Mouse (Mus musculus) lung, embryonic 15.5 days (tissue): ENCODE data around the gene Eml6. TPM values are rescaled to one million over a fixed set of nuclear protein-coding genes. Genes with fewer than 3 reads are reported as not detected.
"Not testable (repeated sequence)": the region's sequence is repeated elsewhere in the genome, so short reads cannot be mapped to it uniquely, and the experiment has no call there.

Source experiments
- ATAC-seq: fragments of 200-750 bp; cut with Nextera tagmentation; 2 replicates; pipeline ENCODE4 v1.8.0; 2017; ENCODE audit warnings: moderate number of reproducible peaks, borderline replicate concordance; ENCODE audit not compliant: low FRiP score, low TSS enrichment; ENCODE audit errors: extremely low read depth
- H3K27ac ChIP-seq: fragments of 300-500 bp; sonication (generic); 2 replicates; pipeline ENCODE4 v1.5.1; 2015; ENCODE audit warnings: moderate library complexity, mild to moderate bottlenecking, inconsistent platforms
- H3K27me3 ChIP-seq: fragments of 300-500 bp; sonication (generic); 2 replicates; pipeline ENCODE4 v1.6.1; 2015; ENCODE audit warnings: inconsistent platforms
- H3K36me3 ChIP-seq: fragments of 300-500 bp; sonication (generic); 2 replicates; pipeline ENCODE4 v1.6.1; 2015; ENCODE audit warnings: inconsistent platforms
- H3K4me1 ChIP-seq: fragments of 300-500 bp; sonication (generic); 2 replicates; pipeline ENCODE4 v1.6.1; 2015; ENCODE audit warnings: inconsistent platforms
- H3K4me2 ChIP-seq: fragments of 300-500 bp; sonication (generic); 2 replicates; pipeline ENCODE4 v1.6.1; 2015; ENCODE audit warnings: inconsistent platforms, mild to moderate bottlenecking, moderate library complexity
- H3K4me3 ChIP-seq: fragments of 300-500 bp; sonication (generic); 2 replicates; pipeline ENCODE4 v1.5.1; 2015; ENCODE audit warnings: mild to moderate bottlenecking, inconsistent platforms
- H3K9ac ChIP-seq: fragments of 300-500 bp; sonication (generic); 2 replicates; pipeline ENCODE4 v1.6.1; 2015; ENCODE audit warnings: inconsistent platforms
- H3K9me3 ChIP-seq: fragments of 300-500 bp; sonication (generic); 2 replicates; pipeline ENCODE4 v1.6.1; 2016; ENCODE audit warnings: inconsistent platforms
- WGBS: fragments of 180-500 bp; shearing (Covaris S2); methylation state at CpG from one replicate; pipeline ENCODE4 v1.1.7; 2015; 5-methylcytosine and 5-hydroxymethylcytosine counted together
- polyA plus RNA-seq: library from polyadenylated mRNA; unstranded; fragments of >200 nt; fragmentation: Nextera tagmentation; extraction: Ambion mirVana; gene quantifications from 2 replicates; pipeline ENCODE4 v1.2.1, GENCODE M21; 2015

The Eml6 gene
- polyA plus RNA-seq, 1 experiment from 2014 or later = 0.69 TPM

GRCm38 (mm10) chr11:29837066-29837465 is 188.8 kb downstream of the Eml6 start:
- Histone ChIP-seq H3K36me3 (no peaks in the 10 kb centered on the region), H3K4me1 (no peaks in the 10 kb centered on the region), H3K9me3 (no peaks in the 10 kb centered on the region), H3K27ac (no peak overlapping the region), H3K27me3 (no peaks in the 10 kb centered on the region), H3K4me2 (no peak overlapping the region), H3K4me3 (no peak overlapping the region), H3K9ac (no peak overlapping the region)
- no peak for ATAC-seq

GRCm38 (mm10) chr11:29827729-29828128 is 198.1 kb downstream of the Eml6 start:
- no peak overlapping the region for H3K27ac ChIP-seq
- WGBS = 58% methylated on average over 2 of the region's 2 CpGs
- H3K9ac ChIP-seq = no peak overlapping the region
- no peaks in the 10 kb centered on the region for H3K36me3 ChIP-seq
- no peaks in the 10 kb centered on the region for H3K9me3 ChIP-seq
- no peak overlapping the region for H3K4me2 ChIP-seq
- no peak overlapping the region for H3K4me3 ChIP-seq
- H3K27me3 ChIP-seq = peaks cover 11% of the 10 kb centered on the region
- ATAC-seq = no peak
- H3K4me1 ChIP-seq = peaks cover 12% of the 10 kb centered on the region; the same call in 1 of the 2 replicates

GRCm38 (mm10) chr11:29826001-29826400 is 199.8 kb downstream of the Eml6 start:
- Histone ChIP-seq H3K4me2 (no peak overlapping the region), H3K27ac (no peak overlapping the region), H3K36me3 (no peaks in the 10 kb centered on the region), H3K9me3 (no peaks in the 10 kb centered on the region), H3K9ac (no peak overlapping the region), H3K4me3 (no peak overlapping the region), H3K27me3 (peaks cover 11% of the 10 kb centered on the region), H3K4me1 (peaks cover 12% of the 10 kb centered on the region; the same call in 1 of the 2 replicates)
- WGBS = 70% methylated on average over 1 of the region's 1 CpGs
- peak; percentile 40; the same call in 1 of the 2 replicates for ATAC-seq

DNA sequence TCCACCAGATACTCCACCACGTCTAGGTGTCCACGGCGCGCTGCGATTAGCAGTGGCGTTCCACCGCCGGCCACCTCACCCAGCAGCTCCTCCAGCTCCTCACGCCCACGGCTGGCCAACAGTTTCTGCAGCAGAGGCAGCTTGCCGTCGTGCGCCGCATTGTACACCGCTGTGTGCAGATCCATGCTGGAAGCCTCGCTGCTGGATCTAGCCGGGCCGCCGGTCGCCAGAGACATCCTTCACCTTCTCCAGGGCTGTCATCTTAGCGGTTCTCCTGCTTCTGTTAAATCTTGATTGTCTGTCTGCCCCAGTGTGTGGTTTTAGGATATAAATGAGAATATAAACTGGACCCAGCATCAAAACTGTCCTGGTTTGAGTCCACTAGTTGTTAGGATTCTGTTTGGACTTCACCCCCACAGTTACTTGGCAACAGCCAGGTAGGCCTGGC is 200.5 kb downstream of the Eml6 start, which contains the start of gene 4931440F15Rik:
4931440F15Rik (minus strand) TSS at position 398 of the 448 bp plus-strand sequence.
- Histone ChIP-seq H3K4me1 (peaks cover 12% of the 10 kb centered on the region; the same call in 1 of the 2 replicates), H3K4me2 (peak within 1 kb of the TSS; percentile 56), H3K27me3 (peaks cover 11% of the 10 kb centered on the region), H3K4me3 (peak within 1 kb of the TSS; percentile 30)
- not testable (repeated sequence) for ATAC-seq, H3K9ac ChIP-seq, H3K36me3 ChIP-seq, H3K27ac ChIP-seq, H3K9me3 ChIP-seq
- 17% methylated on average over 21 of the region's 21 CpGs for WGBS

DNA sequence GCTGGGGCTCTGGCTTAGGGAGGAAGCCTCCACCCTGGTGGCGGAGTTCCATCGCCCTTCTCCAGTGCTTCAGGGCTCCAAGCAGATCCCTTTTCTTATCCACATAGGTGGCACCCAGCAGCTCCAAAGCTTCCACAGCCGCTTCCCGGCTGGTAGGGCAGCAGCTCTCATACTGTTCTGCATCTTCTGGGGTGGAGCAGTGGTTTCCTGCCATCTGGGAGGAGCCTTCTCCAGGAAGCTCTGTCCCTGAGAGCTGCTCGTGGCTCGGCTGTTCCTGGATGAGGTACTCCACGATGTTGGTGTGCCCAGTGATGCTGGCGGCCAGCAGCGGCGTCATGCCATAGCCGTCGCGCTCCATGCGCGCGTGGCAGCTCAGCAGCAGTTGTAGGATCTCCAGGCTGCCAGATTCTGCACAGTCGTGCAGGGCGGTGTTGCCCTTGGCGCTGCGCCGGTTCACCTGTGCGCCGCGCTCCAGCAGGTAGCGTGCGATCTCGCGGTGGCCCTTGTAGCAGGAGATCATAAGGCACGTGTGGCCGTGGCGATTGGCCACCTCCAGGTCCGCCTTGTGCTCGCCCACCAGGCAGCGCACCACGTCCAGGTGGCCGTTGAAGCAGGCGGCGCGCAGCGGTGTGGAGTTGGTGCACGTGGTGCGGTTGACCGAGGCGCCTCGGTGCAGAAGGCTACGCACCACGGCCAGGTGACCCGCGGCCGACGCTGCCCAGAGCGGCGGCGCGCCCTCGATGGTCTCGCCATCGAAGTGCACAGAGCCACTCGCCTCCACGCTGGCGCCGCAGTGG is 201.2 kb downstream of the Eml6 start:
- Histone ChIP-seq H3K4me3 (peak overlapping the region; percentile 30), H3K4me2 (peak overlapping the region; percentile 56), H3K4me1 (peaks cover 12% of the 10 kb centered on the region; the same call in 1 of the 2 replicates), H3K27me3 (peaks cover 11% of the 10 kb centered on the region)
- H3K36me3 ChIP-seq, H3K27ac ChIP-seq, H3K9ac ChIP-seq, H3K9me3 ChIP-seq: not testable (repeated sequence)
- peak; percentile 67; the same call in 1 of the 2 replicates for ATAC-seq
- WGBS = 10% methylated on average over 62 of the region's 62 CpGs

GRCm38 (mm10) chr11:29823141-29823540 is 202.7 kb downstream of the Eml6 start:
- no peak overlapping the region for H3K4me2 ChIP-seq
- no peak for ATAC-seq
- H3K4me3 ChIP-seq = no peak overlapping the region
- H3K4me1 ChIP-seq = peaks cover 12% of the 10 kb centered on the region; the same call in 1 of the 2 replicates
- no peak overlapping the region for H3K27ac ChIP-seq
- H3K9me3 ChIP-seq = no peaks in the 10 kb centered on the region
- no peaks in the 10 kb centered on the region for H3K36me3 ChIP-seq
- 59% methylated on average over 2 of the region's 2 CpGs for WGBS
- H3K27me3 ChIP-seq = peaks cover 11% of the 10 kb centered on the region
- no peak overlapping the region for H3K9ac ChIP-seq

DNA sequence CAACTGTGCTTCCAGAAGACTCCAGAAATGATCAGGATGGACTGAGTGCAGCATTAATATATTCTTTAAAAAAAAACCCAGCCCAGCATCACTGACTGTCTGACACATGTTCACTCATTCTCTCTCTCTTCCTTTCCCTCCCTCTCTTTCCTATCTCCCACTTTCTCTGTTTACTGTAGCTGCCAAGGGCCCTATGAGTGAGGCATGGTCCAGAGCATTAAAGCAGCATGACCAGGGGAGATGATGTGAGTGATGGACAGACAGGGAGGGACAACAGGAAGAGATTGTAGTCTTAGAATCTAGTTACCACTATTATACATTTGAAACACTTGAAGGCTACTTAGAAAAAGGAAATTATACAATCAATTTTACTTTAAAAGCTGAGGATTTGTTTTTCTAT is 210.2 kb downstream of the Eml6 start:
- no peak overlapping the region for H3K27ac ChIP-seq

GRCm38 (mm10) chr11:29815261-29815660 is 210.6 kb downstream of the Eml6 start:
- H3K4me3 ChIP-seq = no peak overlapping the region
- H3K27ac ChIP-seq = no peak overlapping the region
- no peak for ATAC-seq
- H3K9ac ChIP-seq = no peak overlapping the region
- H3K4me1 ChIP-seq = no peaks in the 10 kb centered on the region
- H3K36me3 ChIP-seq = no peaks in the 10 kb centered on the region
- no peak overlapping the region for H3K4me2 ChIP-seq
- WGBS = 71% methylated on average over 3 of the region's 3 CpGs
- no peaks in the 10 kb centered on the region for H3K27me3 ChIP-seq
- H3K9me3 ChIP-seq = no peaks in the 10 kb centered on the region

More for the DNA sequence above, 210.2 kb downstream of the Eml6 start:
- ATAC-seq = no peak
- Histone ChIP-seq H3K9ac (no peak overlapping the region), H3K27me3 (no peaks in the 10 kb centered on the region), H3K4me1 (no peaks in the 10 kb centered on the region), H3K4me2 (no peak overlapping the region), H3K9me3 (no peaks in the 10 kb centered on the region), H3K4me3 (no peak overlapping the region), H3K36me3 (no peaks in the 10 kb centered on the region)

DNA sequence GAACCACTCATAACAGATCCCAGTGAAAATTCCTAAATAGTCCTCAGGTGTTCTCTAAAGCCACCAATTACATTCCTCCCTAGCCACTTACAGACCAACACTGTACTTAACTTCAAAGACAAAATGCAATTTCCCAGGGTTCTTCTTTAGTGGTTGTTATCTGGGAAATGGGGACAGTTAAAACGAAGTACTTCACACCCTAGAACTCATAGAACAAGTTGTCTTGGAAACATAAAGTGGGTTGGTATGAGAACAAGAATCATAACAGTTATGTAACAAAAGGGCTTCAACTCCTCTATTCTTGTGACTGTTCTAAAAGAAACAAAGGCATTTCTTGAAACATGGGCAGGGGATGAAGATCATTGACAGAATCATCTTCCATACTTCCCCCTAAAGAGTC is 212.6 kb downstream of the Eml6 start:
- Histone ChIP-seq H3K36me3 (no peaks in the 10 kb centered on the region), H3K4me2 (no peak overlapping the region), H3K4me1 (no peaks in the 10 kb centered on the region), H3K27me3 (no peaks in the 10 kb centered on the region), H3K4me3 (no peak overlapping the region), H3K27ac (no peak overlapping the region), H3K9me3 (no peaks in the 10 kb centered on the region), H3K9ac (no peak overlapping the region)
- no peak for ATAC-seq
- WGBS = 68% methylated on average over 1 of the region's 1 CpGs

DNA sequence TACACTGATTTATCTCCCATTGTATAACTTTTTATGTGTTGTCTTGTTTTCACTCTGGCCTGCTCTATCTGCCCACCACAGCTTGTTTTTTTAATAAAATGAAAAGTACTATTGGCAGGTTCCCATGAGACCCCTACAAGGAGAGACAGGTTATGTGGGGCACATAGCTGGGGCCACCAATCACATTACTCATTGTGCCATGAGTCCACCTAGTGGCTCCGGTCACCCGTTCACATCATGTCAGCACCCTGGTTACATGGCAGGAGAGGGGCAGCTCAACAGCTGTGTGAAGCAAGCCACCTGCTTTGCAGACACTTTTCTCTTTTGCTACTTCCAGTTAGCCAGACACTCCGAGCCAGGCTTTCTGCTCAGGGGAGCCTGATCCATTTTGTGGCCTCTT is 213.4 kb downstream of the Eml6 start:
- Histone ChIP-seq H3K4me3 (no peak overlapping the region), H3K27ac (no peak overlapping the region), H3K36me3 (no peaks in the 10 kb centered on the region), H3K9ac (no peak overlapping the region), H3K4me1 (no peaks in the 10 kb centered on the region), H3K27me3 (no peaks in the 10 kb centered on the region), H3K4me2 (no peak overlapping the region), H3K9me3 (no peaks in the 10 kb centered on the region)
- no peak for ATAC-seq
- 57% methylated on average over 3 of the region's 3 CpGs for WGBS

- Histone ChIP-seq H3K4me3 (no peak overlapping the region), H3K36me3 (no peaks in the 10 kb centered on the region), H3K4me2 (no peak overlapping the region), H3K9me3 (no peaks in the 10 kb centered on the region), H3K9ac (no peak overlapping the region), H3K27ac (no peak overlapping the region), H3K27me3 (no peaks in the 10 kb centered on the region), H3K4me1 (no peaks in the 10 kb centered on the region)
- ATAC-seq = no peak
- 67% methylated on average over 3 of the region's 3 CpGs for WGBS
Observed at GRCm38 (mm10) chr11:29810324-29810723, 215.5 kb downstream of the Eml6 start.

DNA sequence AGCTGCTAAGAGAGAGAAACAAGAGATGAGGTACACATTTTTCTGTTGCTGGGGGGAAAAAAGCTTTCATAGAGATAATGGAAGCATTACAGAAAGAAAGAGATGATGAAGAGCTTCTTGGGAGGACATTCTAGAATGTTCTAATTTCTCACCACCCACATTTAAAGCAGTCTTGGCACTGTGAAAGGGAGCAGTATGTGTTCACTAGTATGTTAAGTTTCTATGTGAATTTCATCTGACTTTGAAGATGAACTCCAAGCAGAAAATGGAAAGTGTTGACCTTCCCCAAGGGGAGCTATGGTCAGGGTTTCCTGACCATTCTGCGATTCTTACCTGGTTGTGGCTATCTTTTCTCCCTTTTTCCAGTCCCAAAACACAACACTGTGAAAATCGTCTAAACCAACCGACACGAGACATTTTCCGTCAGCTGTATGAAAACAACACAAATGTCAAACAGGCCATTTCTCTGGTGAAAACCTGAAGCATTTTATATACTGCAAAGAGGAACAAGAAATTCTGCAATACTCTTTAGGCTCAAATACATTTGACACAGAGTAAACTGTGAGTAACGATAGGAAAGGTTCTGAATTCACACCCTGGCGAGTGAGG is 216.7 kb downstream of the Eml6 start:
- Histone ChIP-seq H3K27ac (no peak overlapping the region), H3K9ac (no peak overlapping the region), H3K4me2 (no peak overlapping the region), H3K36me3 (no peaks in the 10 kb centered on the region), H3K27me3 (no peaks in the 10 kb centered on the region), H3K9me3 (no peaks in the 10 kb centered on the region), H3K4me3 (no peak overlapping the region), H3K4me1 (no peaks in the 10 kb centered on the region)
- 71% methylated on average over 7 of the region's 7 CpGs for WGBS
- no peak for ATAC-seq
